ENCODE assay signal across 8 mouse cellular contexts in the genomic region with DNA sequence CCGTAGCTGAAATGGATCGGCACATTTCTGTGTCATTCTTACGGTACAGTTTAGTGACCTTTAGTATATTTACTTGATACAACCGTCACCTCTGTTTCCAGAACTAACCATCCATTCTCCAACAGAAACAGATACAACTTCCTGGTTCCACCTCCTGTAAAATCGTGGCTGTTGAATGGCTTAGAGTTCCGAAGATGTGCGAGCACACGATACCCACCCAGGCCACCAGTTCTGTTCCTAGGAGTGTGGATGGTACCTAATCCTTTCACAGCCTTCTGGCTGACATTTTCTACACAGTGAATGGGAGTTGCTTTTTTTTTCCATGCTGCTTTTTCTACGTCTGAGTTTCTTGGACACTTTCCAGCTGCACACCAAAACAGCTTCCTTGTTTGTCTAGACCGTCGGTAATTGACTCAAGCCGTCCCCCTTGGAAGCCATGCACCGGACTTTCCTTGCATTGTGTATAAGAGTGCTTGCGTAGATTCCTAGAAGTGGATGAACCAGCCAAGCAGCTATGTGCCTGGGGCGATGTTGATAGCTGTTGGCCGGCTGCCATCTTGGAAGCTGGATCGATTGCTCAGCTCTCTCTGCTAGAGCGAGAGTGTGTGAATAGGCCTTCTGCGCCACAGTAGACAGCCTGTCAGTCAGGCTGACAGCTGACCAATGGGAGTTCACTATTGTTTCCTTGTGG. TPM values are rescaled to one million over a fixed set of nuclear protein-coding genes. Genes with fewer than 3 reads are reported as not detected.
A peak's percentile ranks its signal among the peaks of the same experiment; 100 is the strongest.
DNase-seq lines count a peak whose midpoint lies in the region; ATAC-seq and TF ChIP-seq lines count a peak whose summit lies in the region.

No protein-coding gene starts in this region.

- TF ChIP-seq CTCF in heart, adult 2 months (IDR thresholded peaks at IDR 0.05), result no peak
- no peak for TF ChIP-seq CTCF in spleen, adult 2 months (IDR thresholded peaks at IDR 0.05; ENCODE audit: extremely low read depth, insufficient read depth, insufficient read length, insufficient replicate concordance)

- TF ChIP-seq EP300 in heart, adult 2 months (IDR thresholded peaks at IDR 0.05; ENCODE audit: insufficient read depth, low read depth, low read length), result peak; percentile 78

- peak overlapping the region; percentile 93 for H3K27ac ChIP-seq in embryonic facial prominence, embryonic 13.5 days
- peak overlapping the region; percentile 95 for H3K27ac ChIP-seq in heart, adult 2 months
- peak overlapping the region; percentile 94 for H3K27ac ChIP-seq in limb, embryonic 12.5 days
- H3K27ac ChIP-seq in midbrain, embryonic 14.5 days (replicated peaks; ENCODE audit: low read depth, low read length), result peak overlapping the region; percentile 98
- peak overlapping the region; percentile 74 for H3K27ac ChIP-seq in spleen, adult 2 months (ENCODE audit: insufficient read depth, low read length)

- DNase-seq in 3134 (ENCODE audit: extremely low read depth, insufficient read length, low spot score), result peak; percentile 73
- peak; percentile 89 for DNase-seq in adrenal gland, postnatal 14 days
- peak; percentile 86 to 90 for DNase-seq in heart, adult 2 months
- DNase-seq in kidney, adult 8-10 months, result peak; percentile 89
- DNase-seq in midbrain, embryonic 14.5 days, result peak; percentile 92
- DNase-seq in spleen, adult 2 months (ENCODE audit: low read depth in 1 of 2, low spot score in 2 of 2), result peak in 1 of 2 experiments; percentile 37

- no peaks in the 10 kb centered on the region for H3K79me2 ChIP-seq in heart, adult 2 months (replicated peaks; ENCODE audit: control insufficient read depth, insufficient read depth, low read length)

- peaks cover 29% of the 10 kb centered on the region for H3K4me1 ChIP-seq in embryonic facial prominence, embryonic 13.5 days
- H3K4me1 ChIP-seq in heart, adult 2 months (ENCODE audit: control insufficient read depth, insufficient read depth, low read length), result peaks cover 2% of the 10 kb centered on the region; the same call in 1 of the 2 replicates
- H3K4me1 ChIP-seq in limb, embryonic 12.5 days (replicated peaks), result peaks cover 36% of the 10 kb centered on the region
- peaks cover 24% of the 10 kb centered on the region for H3K4me1 ChIP-seq in midbrain, embryonic 14.5 days (ENCODE audit: control insufficient read depth, insufficient read depth, low read length)
- peaks cover 7% of the 10 kb centered on the region; the same call in 1 of the 2 replicates for H3K4me1 ChIP-seq in spleen, adult 2 months (ENCODE audit: control insufficient read depth, insufficient read depth, insufficient read length)

- H3K27me3 ChIP-seq in embryonic facial prominence, embryonic 13.5 days, result no peaks in the 10 kb centered on the region
- no peaks in the 10 kb centered on the region for H3K27me3 ChIP-seq in heart, adult 2 months (ENCODE audit: control insufficient read depth, insufficient read depth, low read length)
- H3K27me3 ChIP-seq in limb, embryonic 12.5 days, result no peaks in the 10 kb centered on the region
- no peaks in the 10 kb centered on the region for H3K27me3 ChIP-seq in midbrain, embryonic 14.5 days (ENCODE audit: control insufficient read depth, insufficient read depth, low read length)
- no peaks in the 10 kb centered on the region for H3K27me3 ChIP-seq in spleen, adult 2 months (ENCODE audit: control insufficient read depth, insufficient read depth, low read length)

- peak overlapping the region; percentile 97 for H3K4me2 ChIP-seq in embryonic facial prominence, embryonic 13.5 days
- H3K4me2 ChIP-seq in limb, embryonic 12.5 days, result peak overlapping the region; percentile 93
- H3K4me2 ChIP-seq in midbrain, embryonic 14.5 days (ENCODE audit: low read length), result peak overlapping the region; percentile 76

- H3K9me3 ChIP-seq in embryonic facial prominence, embryonic 13.5 days, result no peaks in the 10 kb centered on the region
- no peaks in the 10 kb centered on the region for H3K9me3 ChIP-seq in limb, embryonic 12.5 days
- no peaks in the 10 kb centered on the region for H3K9me3 ChIP-seq in midbrain, embryonic 14.5 days (ENCODE audit: control insufficient read depth, low read length)

- peak overlapping the region; percentile 81 for H3K9ac ChIP-seq in embryonic facial prominence, embryonic 13.5 days
- H3K9ac ChIP-seq in heart, adult 2 months (ENCODE audit: low read depth, low read length), result peak overlapping the region; percentile 78
- H3K9ac ChIP-seq in limb, embryonic 12.5 days (replicated peaks), result peak overlapping the region; percentile 77
- H3K9ac ChIP-seq in midbrain, embryonic 14.5 days (replicated peaks; ENCODE audit: low read length), result peak overlapping the region; percentile 77

- peak; percentile 33; the same call in 1 of the 2 replicates for ATAC-seq in embryonic facial prominence, embryonic 13.5 days (ENCODE audit: insufficient number of reproducible peaks, insufficient read depth, low FRiP score, low TSS enrichment, low read depth)
- ATAC-seq in limb, embryonic 12.5 days (ENCODE audit: insufficient number of reproducible peaks, insufficient read depth, low FRiP score, low TSS enrichment, low read depth), result no peak
- ATAC-seq in midbrain, embryonic 14.5 days (ENCODE audit: low FRiP score, low TSS enrichment), result peak; percentile 51; the same call in 1 of the 2 replicates

- intact Hi-C loops in heart, adult 2 months (cut with DNase I), result loop anchor here (5.0 kb wide), 2 partner anchors 67 to 162 kb away; a partner anchor contains a TSS

- peak overlapping the region; percentile 77 for H3K4me3 ChIP-seq in embryonic facial prominence, embryonic 13.5 days
- peak overlapping the region; percentile 70 for H3K4me3 ChIP-seq in heart, adult 2 months
- peak overlapping the region; percentile 65 for H3K4me3 ChIP-seq in limb, embryonic 12.5 days (replicated peaks)
- peak overlapping the region; percentile 76 for H3K4me3 ChIP-seq in midbrain, embryonic 14.5 days (replicated peaks; ENCODE audit: low read depth, low read length)
- peak overlapping the region; percentile 70 for H3K4me3 ChIP-seq in spleen, adult 2 months (ENCODE audit: extremely low read depth, insufficient read depth, insufficient read length)

- WGBS in embryonic facial prominence, embryonic 13.5 days, result 10% methylated on average over 19 of the region's 19 CpGs
- under 1% methylated on average over 19 of the region's 19 CpGs for WGBS in heart, adult 2 months
- WGBS in limb, embryonic 12.5 days, result 23% methylated on average over 19 of the region's 19 CpGs
- WGBS in midbrain, embryonic 14.5 days, result 17% methylated on average over 19 of the region's 19 CpGs
- WGBS in spleen, adult 2 months, result 3% methylated on average over 19 of the region's 19 CpGs

- peaks cover 6% of the 10 kb centered on the region for H3K36me3 ChIP-seq in embryonic facial prominence, embryonic 13.5 days
- no peaks in the 10 kb centered on the region for H3K36me3 ChIP-seq in heart, adult 2 months (ENCODE audit: control insufficient read depth, insufficient read depth, low read length)
- peaks cover 8% of the 10 kb centered on the region for H3K36me3 ChIP-seq in limb, embryonic 12.5 days
- peaks cover 6% of the 10 kb centered on the region for H3K36me3 ChIP-seq in midbrain, embryonic 14.5 days (ENCODE audit: control insufficient read depth, insufficient read depth, low read length)
- no peaks in the 10 kb centered on the region; the same call in 1 of the 2 replicates for H3K36me3 ChIP-seq in spleen, adult 2 months (ENCODE audit: control insufficient read depth, insufficient read depth, low read length)

- TF ChIP-seq POLR2A in heart, adult 2 months (IDR thresholded peaks at IDR 0.05; ENCODE audit: insufficient read depth, low read depth, low read length), result peak; percentile 56
- TF ChIP-seq POLR2A in spleen, adult 2 months (IDR thresholded peaks at IDR 0.05; ENCODE audit: low read depth, low read length), result no peak

RNA-seq across cellular contexts. Expression of a gene that starts 1.0 kb away (rescaled TPM):
- total RNA-seq in adrenal gland, postnatal 14 days (2021), result 10.6 and 13.3 TPM in 2 replicates
- polyA plus RNA-seq in embryonic facial prominence, embryonic 13.5 days (2015; fragmentation: Nextera tagmentation; extraction: Ambion mirVana), result 34.8 and 43.3 TPM in 2 replicates
- total RNA-seq in heart, adult 2 months (2021), result 1 to 10 TPM; 4.0 to 5.6 TPM
- 8.5 and 9.0 TPM in 2 replicates for polyA plus RNA-seq in heart, adult 2 months (2012; rRNA removed)
- 40.5 and 48.7 TPM in 2 replicates for polyA plus RNA-seq in limb, embryonic 12.5 days (2016; fragmentation: Nextera tagmentation; extraction: Ambion mirVana)
- 47.1 and 60.9 TPM in 2 replicates for polyA plus RNA-seq in midbrain, embryonic 14.5 days (2014; fragmentation: Nextera tagmentation; extraction: Ambion mirVana)
- polyA plus RNA-seq in spleen, adult 2 months (2012; rRNA removed), result 17.0 and 20.5 TPM in 2 replicates

RNA-seq across cellular contexts. Expression of a gene that starts 11.5 kb away (rescaled TPM):
- 25.5 and 47.7 TPM in 2 replicates for total RNA-seq in adrenal gland, postnatal 14 days (2021)
- polyA plus RNA-seq in embryonic facial prominence, embryonic 13.5 days (2015; fragmentation: Nextera tagmentation; extraction: Ambion mirVana), result 118 and 120 TPM in 2 replicates
- total RNA-seq in heart, adult 2 months (2021), result 10 to 100 TPM; 41.2 to 43.9 TPM
- 62.1 and 92.8 TPM in 2 replicates for polyA plus RNA-seq in heart, adult 2 months (2012; rRNA removed)
- polyA plus RNA-seq in limb, embryonic 12.5 days (2016; fragmentation: Nextera tagmentation; extraction: Ambion mirVana), result 101 and 104 TPM in 2 replicates
- polyA plus RNA-seq in midbrain, embryonic 14.5 days (2014; fragmentation: Nextera tagmentation; extraction: Ambion mirVana), result 20.2 and 36.2 TPM in 2 replicates
- polyA plus RNA-seq in spleen, adult 2 months (2012; rRNA removed), result 751 and 823 TPM in 2 replicates

RNA-seq across cellular contexts. Expression of a gene that starts 16.3 kb away (rescaled TPM):
- total RNA-seq in adrenal gland, postnatal 14 days (2021), result 0.45 TPM in 1 of 2 replicates, not detected in the other
- polyA plus RNA-seq in embryonic facial prominence, embryonic 13.5 days (2015; fragmentation: Nextera tagmentation; extraction: Ambion mirVana), result 1.2 TPM in 2 replicates
- total RNA-seq in heart, adult 2 months (2021), result 1 to 10 TPM; 1.6 to 8.1 TPM
- polyA plus RNA-seq in heart, adult 2 months (2012; rRNA removed), result 6.8 and 8.2 TPM in 2 replicates
- polyA plus RNA-seq in limb, embryonic 12.5 days (2016; fragmentation: Nextera tagmentation; extraction: Ambion mirVana), result 0.16 and 0.38 TPM in 2 replicates
- polyA plus RNA-seq in midbrain, embryonic 14.5 days (2014; fragmentation: Nextera tagmentation; extraction: Ambion mirVana), result not detected in 2 replicates
- 3.9 and 6.0 TPM in 2 replicates for polyA plus RNA-seq in spleen, adult 2 months (2012; rRNA removed)

RNA-seq across cellular contexts. Expression of a gene that starts 22.4 kb away (rescaled TPM):
- total RNA-seq in adrenal gland, postnatal 14 days (2021), result not detected in 2 replicates
- 0.31 TPM in 1 of 2 replicates, not detected in the other for polyA plus RNA-seq in embryonic facial prominence, embryonic 13.5 days (2015; fragmentation: Nextera tagmentation; extraction: Ambion mirVana)
- not detected for total RNA-seq in heart, adult 2 months (2021)
- not detected in 2 replicates for polyA plus RNA-seq in heart, adult 2 months (2012; rRNA removed)
- polyA plus RNA-seq in limb, embryonic 12.5 days (2016; fragmentation: Nextera tagmentation; extraction: Ambion mirVana), result not detected in 2 replicates
- polyA plus RNA-seq in midbrain, embryonic 14.5 days (2014; fragmentation: Nextera tagmentation; extraction: Ambion mirVana), result not detected in 2 replicates
- polyA plus RNA-seq in spleen, adult 2 months (2012; rRNA removed), result 0.28 TPM in 1 of 2 replicates, not detected in the other

RNA-seq across cellular contexts. Expression of a gene that starts 31.7 kb away (rescaled TPM):
- total RNA-seq in adrenal gland, postnatal 14 days (2021), result 37.9 and 38.5 TPM in 2 replicates
- 51.1 and 51.3 TPM in 2 replicates for polyA plus RNA-seq in embryonic facial prominence, embryonic 13.5 days (2015; fragmentation: Nextera tagmentation; extraction: Ambion mirVana)
- total RNA-seq in heart, adult 2 months (2021), result 10 to 100 TPM; 36.9 to 41.6 TPM
- polyA plus RNA-seq in heart, adult 2 months (2012; rRNA removed), result 91.3 and 99.4 TPM in 2 replicates
- polyA plus RNA-seq in limb, embryonic 12.5 days (2016; fragmentation: Nextera tagmentation; extraction: Ambion mirVana), result 45.8 and 46.4 TPM in 2 replicates
- 33.7 and 34.4 TPM in 2 replicates for polyA plus RNA-seq in midbrain, embryonic 14.5 days (2014; fragmentation: Nextera tagmentation; extraction: Ambion mirVana)
- 79.6 and 115 TPM in 2 replicates for polyA plus RNA-seq in spleen, adult 2 months (2012; rRNA removed)
